Mouse (Mus musculus): ENCODE data around the gene Ntng1.

The Ntng1 gene

DNA sequence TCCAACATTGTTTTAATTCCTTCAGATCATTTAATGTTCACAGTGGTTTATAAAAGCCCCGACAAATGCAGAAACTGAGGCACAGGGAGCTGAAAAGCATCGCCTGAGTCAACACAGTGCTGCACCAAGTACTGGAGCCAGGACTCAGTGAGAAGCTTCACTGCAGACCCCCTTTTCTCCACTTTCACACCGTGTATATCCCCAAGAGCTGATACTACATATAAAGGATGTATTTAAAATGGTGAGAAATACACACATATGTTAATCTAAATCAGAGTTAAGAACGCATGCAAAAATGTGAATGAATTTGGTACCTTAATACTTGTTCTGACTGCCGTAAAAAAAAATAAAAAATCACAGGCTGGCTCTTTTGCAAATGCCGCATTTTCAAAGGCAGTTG is 88.4 kb downstream of the Ntng1 start:
- no peak for DNase-seq (ENCODE audit: low spot score)

DNA sequence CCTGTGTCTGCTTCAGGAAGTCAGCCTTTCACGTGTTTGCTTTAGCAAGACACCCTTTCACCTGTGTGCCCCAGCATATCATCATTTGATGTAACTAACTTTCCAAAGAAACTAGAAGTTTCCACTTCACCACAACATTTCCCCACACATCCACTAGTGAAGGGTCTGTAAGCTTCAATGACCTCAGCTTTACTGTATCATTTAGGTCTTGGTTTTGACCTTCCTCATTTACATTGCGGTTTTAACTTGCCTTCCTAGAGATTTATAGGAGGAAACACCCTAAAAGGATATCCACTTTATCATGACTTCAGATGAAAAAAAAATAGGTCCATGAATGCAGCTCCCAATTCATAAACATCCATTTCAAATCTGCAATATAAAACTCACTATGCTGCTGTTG is 89.7 kb downstream of the Ntng1 start:
- no peak for DNase-seq (ENCODE audit: low spot score)

GRCm38 (mm10) chr3:110048152-110048551 is 95.7 kb downstream of the Ntng1 start:
- DNase-seq (ENCODE audit: low spot score), result no peak

GRCm38 (mm10) chr3:110046750-110047149 is 97.1 kb downstream of the Ntng1 start:
- DNase-seq (ENCODE audit: low spot score), result no peak

DNA sequence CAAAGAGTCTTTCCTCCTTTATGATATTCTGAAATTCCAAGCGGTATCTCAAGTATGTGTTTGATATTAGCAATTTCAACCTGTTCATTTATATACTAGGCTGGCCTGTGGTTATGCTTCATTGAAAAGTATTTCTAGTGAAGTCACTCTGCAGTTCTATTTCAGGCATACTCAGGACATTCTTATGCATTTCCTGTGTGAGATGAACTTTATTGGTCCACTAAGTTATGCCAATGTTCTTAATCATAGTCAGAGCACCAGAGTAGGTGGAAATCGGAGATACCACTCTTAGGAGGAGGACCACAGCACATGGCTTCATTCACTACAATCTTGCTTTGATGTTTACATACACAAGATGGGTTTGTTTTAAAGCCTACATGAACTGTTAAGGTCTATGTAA is 99.6 kb downstream of the Ntng1 start:
- no peak for DNase-seq (ENCODE audit: low spot score)

DNA sequence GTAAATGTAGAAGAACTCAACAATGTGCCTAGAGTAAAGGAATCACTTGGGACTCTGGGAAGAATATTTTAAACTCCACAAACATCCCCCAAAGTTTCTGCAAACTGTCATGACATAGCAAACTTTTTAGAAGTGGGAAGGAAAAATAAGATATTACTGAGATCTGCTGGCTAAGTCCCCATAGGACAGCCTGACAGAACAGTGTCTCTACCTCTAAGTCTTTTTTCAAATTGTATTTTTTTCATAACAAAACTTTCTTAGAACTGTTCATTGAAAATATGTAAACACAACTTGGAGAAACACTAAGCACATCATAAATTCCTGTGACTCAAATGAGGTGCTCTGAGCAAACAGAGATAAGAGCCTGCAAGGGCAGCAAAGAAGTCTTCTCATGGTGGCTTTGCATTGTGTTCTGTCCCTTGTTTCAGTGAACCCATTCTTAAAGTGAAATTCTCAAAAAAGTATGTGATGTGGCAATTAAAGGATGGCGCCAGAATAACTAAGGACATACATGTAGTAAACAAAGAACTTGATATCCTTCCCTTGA is 100.1 kb downstream of the Ntng1 start:
- no peak for DNase-seq (ENCODE audit: low spot score)

GRCm38 (mm10) chr3:110022783-110023599 is 120.8 kb downstream of the Ntng1 start:
- no peak for DNase-seq (ENCODE audit: low spot score)

DNA sequence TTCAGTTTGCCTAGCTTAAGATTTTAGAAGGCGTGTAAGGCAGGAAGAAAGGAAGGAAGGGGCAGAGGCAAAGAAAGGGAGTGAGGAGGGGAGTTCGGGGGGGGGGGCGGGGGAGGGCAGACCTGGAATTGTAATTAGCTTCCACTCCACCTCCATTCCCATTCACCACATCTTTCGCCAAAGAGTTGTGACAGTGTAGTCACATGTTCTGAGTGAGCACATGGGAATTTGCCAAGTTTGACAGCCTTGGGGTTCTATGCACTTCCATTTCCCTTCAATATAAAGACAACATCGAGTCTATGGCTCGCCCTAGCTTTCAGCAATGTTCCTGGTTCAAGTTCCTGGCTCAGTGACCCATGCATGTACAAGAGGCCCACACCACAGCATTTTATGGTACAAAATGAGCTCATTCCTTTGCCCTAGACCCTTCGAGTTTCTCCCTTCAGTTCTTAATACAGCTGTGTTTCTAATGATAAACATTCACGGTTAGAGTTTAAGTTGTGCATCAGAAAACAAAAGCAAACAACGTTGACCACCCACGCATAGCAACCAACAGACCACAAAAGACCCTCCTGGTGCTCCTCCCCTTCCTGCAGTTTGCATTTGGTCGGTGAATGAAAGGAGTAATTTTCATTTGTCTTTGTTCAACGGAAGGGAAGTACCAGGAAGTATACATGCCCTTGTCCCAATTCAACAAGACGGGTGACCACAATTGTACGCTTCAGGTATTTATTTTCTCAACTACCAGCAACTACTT is 132.8 kb downstream of the Ntng1 start:
- no peak for DNase-seq (ENCODE audit: low spot score)

DNA sequence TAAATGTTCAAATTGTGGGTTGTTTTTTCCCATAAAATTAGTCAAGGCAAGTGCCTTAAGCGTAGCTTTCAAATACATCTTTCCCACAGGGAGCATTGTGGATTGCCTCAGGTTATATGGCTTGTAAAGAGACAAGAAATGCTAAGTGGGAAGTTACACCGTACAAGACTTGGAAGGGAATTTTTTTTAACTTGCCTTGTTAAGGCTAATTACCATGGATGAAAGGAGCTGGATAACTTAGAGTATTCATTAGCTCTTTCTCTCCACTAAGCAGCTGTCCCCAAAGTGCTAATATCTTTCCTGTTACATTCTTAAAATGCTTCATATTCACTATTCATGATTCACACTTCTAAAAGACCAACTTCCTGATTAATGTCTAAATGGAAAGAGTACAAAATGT is 133.4 kb downstream of the Ntng1 start:
- DNase-seq (ENCODE audit: low spot score), result no peak

DNA sequence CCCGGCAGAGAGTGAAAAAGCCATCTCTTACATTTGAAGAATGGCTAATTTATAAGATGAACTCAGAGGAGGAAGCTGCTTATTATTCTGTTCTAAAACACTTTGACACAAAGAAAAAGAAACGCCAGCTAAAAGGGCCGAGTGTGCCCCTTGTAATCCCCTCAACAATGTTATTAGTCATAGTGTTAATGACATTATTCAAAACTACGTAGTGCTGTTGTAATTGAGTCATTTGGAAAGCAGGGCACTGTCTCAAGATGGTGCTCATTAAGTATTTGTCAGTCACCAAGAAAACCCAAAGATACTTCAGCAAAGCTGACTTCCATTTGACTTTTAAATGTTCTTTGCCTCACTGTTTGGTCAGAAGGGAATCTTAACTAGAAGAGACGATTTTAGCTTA is 143.5 kb downstream of the Ntng1 start:
- no peak for DNase-seq (ENCODE audit: low spot score)

GRCm38 (mm10) chr3:109995663-109996024 is 148.2 kb downstream of the Ntng1 start:
- no peak for DNase-seq (ENCODE audit: low spot score)

- no peak for DNase-seq (ENCODE audit: low spot score)
Measured at GRCm38 (mm10) chr3:109994978-109995662, 148.7 kb downstream of the Ntng1 start.

- DNase-seq (ENCODE audit: low spot score), result peak; percentile 7
Measured at GRCm38 (mm10) chr3:109984086-109984485, 159.7 kb downstream of the Ntng1 start.

GRCm38 (mm10) chr3:109977614-109978013 is 166.2 kb downstream of the Ntng1 start:
- no peak for DNase-seq (ENCODE audit: low spot score)

- no peak for DNase-seq (ENCODE audit: low spot score)
Measured at GRCm38 (mm10) chr3:109975106-109975505, 168.7 kb downstream of the Ntng1 start.

DNA sequence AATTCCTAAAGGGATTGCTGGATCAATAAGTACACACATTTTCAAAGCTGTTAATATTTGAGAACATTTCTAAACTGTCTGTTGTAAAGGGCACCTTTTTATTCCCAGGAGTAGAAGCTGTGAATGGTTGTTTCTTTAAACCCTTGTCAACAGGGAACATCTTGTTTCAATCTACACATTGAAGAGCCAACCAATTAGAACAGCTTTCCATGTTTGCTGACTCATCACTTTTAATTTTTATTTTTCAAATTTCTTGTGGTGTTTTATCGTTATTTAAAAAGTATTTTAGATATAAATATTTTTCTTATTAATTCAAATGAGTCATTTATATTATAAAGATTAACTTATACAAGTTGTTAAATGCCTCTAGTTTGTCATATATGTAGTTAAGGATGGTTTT is 172.3 kb downstream of the Ntng1 start:
- DNase-seq (ENCODE audit: low spot score), result no peak

DNA sequence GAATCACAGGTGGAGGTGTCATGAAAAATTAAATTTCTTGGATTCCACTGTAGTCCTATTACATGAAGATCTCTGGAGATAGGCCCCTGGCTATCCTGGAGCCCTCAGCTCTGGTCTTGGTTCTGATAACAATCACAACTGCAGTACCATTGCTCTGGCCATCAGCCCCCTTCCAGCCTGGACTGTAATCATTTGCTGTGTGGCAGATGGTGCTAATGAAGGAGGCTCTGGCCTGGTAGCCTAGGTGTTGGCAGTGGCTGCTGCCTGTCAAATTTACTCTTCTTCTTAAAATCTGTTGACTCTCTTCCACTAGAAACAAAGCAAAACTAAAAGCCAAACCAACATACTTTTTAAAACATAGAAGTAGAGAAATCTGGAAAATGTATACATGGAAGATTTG is 173.6 kb downstream of the Ntng1 start:
- DNase-seq (ENCODE audit: low spot score), result no peak

- no peak for DNase-seq (ENCODE audit: low spot score)
Measured at GRCm38 (mm10) chr3:109962631-109963030, 181.2 kb downstream of the Ntng1 start.

- no peak for DNase-seq (ENCODE audit: low spot score)
Measured at GRCm38 (mm10) chr3:109942960-109943359, 200.9 kb downstream of the Ntng1 start.

GRCm38 (mm10) chr3:109937634-109938033 is 206.2 kb downstream of the Ntng1 start:
- DNase-seq (ENCODE audit: low spot score), result no peak

DNA sequence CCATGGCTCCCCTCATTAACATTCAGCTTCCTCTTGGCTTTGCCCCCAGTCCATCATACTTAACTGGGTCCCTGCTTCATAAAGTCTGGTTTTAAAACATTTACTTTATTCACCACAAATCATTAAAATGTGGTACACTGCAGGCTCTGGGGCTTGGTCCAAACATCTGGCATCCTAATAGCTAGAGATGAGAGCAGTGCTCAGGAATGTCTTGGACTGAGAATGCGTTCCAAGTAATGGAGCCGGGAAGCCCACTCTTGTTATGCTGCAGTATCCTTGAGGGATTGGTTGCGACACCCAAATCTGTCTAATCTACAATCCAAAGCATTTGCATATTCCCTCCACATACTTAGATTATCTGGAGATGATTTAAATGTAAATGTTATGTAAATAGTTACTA is 207.5 kb downstream of the Ntng1 start:
- DNase-seq (ENCODE audit: low spot score), result peak; percentile 4

DNA sequence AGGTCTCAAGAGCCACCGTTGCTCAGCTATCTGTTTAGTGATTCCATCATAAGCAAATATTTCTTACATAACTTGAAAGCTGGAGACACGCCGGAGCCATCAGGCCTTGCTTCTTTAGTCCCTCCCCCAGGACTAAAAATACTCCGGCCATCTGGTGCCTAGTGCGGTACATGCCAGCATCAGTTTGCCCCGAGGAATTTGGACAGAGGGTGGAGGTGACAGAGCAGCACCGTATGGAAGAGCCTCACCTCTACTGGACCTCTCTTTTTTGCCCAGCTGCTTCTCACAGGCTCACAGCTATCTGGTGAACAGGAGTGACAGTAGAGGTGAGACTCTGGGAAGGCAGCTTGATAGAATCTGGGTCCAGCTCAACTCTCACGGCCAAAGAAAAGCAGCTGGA is 211.6 kb downstream of the Ntng1 start:
- DNase-seq (ENCODE audit: low spot score), result peak; percentile 10

DNA sequence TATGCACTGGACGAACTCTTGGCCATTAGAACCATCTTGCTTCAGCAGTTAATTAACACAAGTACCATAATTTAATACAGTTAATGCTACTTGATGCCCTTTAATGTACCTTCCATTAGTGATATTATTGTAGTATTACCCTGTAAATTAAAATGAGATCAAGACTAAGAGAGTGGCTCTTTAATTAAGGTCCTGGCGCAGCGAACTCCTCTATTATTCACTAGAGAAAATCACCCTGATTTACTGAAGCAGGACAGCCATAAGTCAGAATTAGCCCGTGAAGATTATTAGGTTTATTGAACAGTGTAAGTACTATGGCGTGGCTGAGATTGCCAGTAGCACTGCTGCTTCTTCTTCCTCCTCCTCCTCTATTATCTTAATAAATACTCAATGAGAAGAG is 212.8 kb downstream of the Ntng1 start:
- no peak for DNase-seq (ENCODE audit: low spot score)

Measured in lung, postnatal 25 days (tissue).